Mouse (Mus musculus) gastrocnemius, postnatal 36 days (tissue): ENCODE measurements around the gene Pvalb. TPM values are rescaled to one million over a fixed set of nuclear protein-coding genes. Genes with fewer than 3 reads are reported as not detected.
A peak's percentile ranks its signal among the peaks of the same experiment; 100 is the strongest.

Experiments used
- DNase-seq, 2 experiments: peaks; one replicate each; pipeline ENCODE4 v3.0.0; 2022
- intact Hi-C: fragments of 180-260 bp; cut with DNase I; formaldehyde crosslinking; loops from one replicate; pipeline ENCODE4 v1.15.1; 2025
- long read RNA-seq, 2 experiments: library from polyadenylated mRNA; stranded (forward); transcript quantifications; one replicate each; pipeline ENCODE4 v2.0.0; 2021
- total RNA-seq, 2 experiments: library from RNA; stranded (reverse); gene quantifications; 2 replicates each; pipeline ENCODE4 v1.2.3; 2021

The Pvalb gene
- over 10,000 TPM; 16,417 to 20,637 TPM for total RNA-seq
- long read RNA-seq, experiment 1, transcript Pvalb-201 (4 exons, 977 nt) = minor isoform, 130 of 8,548 reads
- long read RNA-seq, experiment 1, transcript Pvalb-202 (5 exons, 953 nt) = major isoform, 4,061 of 8,548 reads
- long read RNA-seq, experiment 1, partial matches to known transcripts = 1,214 of 8,548 reads
- long read RNA-seq, experiment 1, other reads (novel, unspliced or antisense) = 3,143 of 8,548 reads
- long read RNA-seq, experiment 2, transcript Pvalb-202 (5 exons, 953 nt) = major isoform, 4,091 of 7,349 reads
- long read RNA-seq, experiment 2, transcript Pvalb-201 (4 exons, 977 nt) = minor isoform, 105 of 7,349 reads
- long read RNA-seq, experiment 2, partial matches to known transcripts = 3,115 of 7,349 reads
- long read RNA-seq, experiment 2, other reads (novel, unspliced or antisense) = 38 of 7,349 reads

DNA sequence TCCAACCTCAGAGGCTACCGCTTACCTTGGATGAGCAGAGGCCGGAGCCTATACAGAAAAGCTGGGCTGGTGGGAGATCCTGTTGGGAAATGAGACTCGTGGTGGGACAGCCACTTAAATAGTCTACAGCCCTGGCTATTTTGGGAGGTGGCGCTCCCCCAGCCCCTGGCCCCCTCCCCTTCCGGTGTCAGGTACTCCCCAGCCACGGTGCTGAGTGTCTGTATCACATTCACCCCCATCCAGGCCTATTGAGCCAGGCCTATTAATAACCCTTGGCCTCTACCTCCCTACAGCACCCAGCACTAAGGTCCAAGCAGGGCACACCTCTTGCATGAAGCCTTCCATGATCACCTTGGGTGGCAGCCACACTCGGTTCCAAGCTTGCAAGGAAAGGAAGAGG, at the start of gene Pvalb:
TSS of gene Pvalb (minus strand) at position 89 of the 400 bp plus-strand sequence.
- intact Hi-C loops = no loop called here
- no peak for DNase-seq

- DNase-seq = no peak
- intact Hi-C loops = loop anchor here (5.0 kb wide), 2 partner anchors 72 to 272 kb away; no protein-coding TSS in a partner anchor
These were observed 48.6 kb upstream of the Pvalb start for GRCm38 (mm10) chr15:78254751-78255150.

GRCm38 (mm10) chr15:78248410-78248809, 42.2 kb upstream of the Pvalb start:
- no peak for DNase-seq
- intact Hi-C loops = no loop called here

DNA sequence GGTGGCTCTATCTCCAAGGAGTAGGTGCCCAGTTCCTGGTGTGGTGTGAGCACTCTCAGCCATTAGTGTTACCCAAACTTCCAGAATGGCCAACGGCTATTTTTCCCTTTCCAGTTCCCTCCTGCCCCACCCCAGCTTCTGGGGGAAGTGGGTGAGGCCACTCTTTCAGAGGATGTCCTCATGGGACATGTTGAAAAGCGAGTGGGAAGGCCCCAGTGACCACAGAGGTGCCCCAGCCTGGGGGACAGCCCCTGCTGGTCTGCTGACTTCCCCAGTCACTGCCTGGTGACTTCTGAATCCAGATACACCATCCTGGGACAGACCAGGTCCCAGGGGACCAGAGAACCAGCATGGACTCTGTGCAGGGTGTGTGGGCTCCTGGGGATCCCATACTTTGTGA, 41.5 kb upstream of the Pvalb start:
- no peak for DNase-seq
- intact Hi-C loops = no loop called here

GRCm38 (mm10) chr15:78246143-78247116, 40.2 kb upstream of the Pvalb start:
- intact Hi-C loops = no loop called here
- no peak for DNase-seq

DNA sequence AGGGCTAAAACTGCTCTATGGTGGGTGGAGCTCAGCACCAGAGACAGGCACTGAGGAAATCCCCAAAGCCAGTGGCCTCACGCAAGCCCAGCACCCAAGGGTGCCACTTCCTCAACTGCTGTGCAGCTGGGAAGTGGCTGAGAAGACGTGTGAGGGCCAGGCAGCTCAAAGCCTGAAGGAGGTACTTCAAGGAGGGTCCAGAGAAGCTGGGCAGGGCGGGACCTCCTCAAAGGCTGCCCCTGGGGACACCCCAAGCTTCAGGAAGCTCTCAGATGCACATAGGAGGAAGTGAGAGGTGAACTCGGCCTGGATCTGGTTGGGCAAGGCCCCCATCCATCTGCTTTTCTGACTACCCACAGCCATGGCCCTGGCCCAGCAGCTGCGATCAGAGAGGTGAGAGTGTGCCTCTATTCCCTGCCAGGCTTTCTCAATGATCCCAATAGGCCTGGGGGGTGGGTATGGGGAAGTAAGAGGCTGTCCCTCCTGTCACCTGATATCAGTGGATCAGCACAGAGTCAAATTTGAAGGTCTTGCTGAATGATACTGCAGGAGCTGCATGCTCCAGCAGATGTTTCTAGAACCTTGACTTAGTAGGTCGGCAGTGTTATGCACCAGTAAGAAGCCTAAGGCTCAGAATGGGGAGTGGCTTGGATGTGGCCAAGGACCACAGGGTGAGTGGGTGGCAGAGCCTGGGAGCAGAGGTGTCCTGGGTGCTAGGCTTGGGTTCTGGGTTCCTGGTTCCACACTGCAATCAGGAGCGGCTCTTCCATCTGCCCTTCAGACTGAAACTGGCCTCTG, 38.7 kb upstream of the Pvalb start, which contains the start of gene Ncf4:
TSS of gene Ncf4 (plus strand) at position 107 of the 798 bp plus-strand sequence.
- DNase-seq = no peak
- intact Hi-C loops = no loop called here

DNA sequence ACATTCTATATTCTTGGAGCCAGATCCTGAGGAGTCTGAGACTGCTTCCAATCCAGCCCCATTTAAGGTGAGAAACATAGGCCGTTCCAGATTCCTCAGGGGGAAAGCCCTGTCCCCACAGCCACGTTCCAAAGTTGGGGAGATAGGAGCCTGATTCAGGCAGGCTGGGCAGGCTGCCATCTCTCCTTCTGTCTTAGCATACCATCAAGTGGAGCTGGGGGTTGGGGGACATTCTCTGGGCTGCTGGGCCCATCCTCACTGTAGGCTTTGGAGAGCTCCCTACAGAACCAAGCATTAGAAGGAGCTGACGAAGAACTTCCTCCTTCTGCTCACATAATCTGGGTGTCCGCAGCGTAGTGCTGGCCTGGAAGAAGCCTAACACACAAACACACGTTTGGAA, 37.6 kb upstream of the Pvalb start:
- no peak for DNase-seq
- intact Hi-C loops = no loop called here

GRCm38 (mm10) chr15:78243061-78243460, 36.9 kb upstream of the Pvalb start:
- peak in 1 of 2 experiments; percentile 43 for DNase-seq
- intact Hi-C loops = no loop called here

DNA sequence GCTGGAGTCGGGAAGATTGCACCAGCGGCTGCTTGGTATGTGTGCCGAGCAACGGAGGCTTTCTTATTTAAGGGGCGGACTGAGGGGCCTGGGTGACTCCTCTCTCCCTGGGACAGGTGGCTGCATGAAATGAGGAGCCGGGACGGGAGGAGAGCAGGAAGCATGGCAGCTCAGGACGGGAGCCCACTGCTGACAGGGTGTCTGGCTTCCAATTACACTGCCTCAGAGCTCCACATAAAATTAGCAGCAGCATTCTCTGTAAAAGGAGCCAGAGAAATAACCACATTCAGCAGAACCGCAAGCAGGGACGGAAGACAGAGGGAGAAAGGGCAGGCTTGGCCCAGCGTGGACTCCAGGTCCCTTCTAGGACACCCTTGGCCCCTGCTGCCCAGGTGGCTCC, 35.1 kb upstream of the Pvalb start:
- intact Hi-C loops = no loop called here
- DNase-seq = peak in 1 of 2 experiments; percentile 30

GRCm38 (mm10) chr15:78239956-78240617, 33.9 kb upstream of the Pvalb start:
- no peak for DNase-seq

DNA sequence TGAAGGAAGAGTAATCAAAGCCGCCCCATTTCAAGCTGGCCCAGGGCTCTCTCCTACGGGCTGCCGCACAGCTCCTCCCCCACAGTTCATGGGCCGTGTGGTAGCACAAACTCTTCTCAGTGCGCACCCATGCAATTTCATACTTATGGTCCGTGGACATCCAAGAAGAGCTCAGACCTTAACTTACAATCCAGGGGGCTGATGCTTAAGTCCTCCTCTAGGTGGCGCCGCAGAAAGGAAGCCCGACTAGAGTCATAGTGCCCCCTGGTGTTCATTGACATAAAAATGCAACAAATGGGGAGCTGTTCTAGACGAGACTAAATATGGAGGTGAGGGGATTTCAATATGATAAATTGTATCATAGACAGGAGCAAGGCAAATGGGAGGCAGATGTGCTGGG, 33.3 kb upstream of the Pvalb start:
- intact Hi-C loops = loop anchor here (5.0 kb wide), 1 partner anchor 37 kb away; no protein-coding TSS in a partner anchor
- peak in 1 of 2 experiments; percentile 54 for DNase-seq

More at GRCm38 (mm10) chr15:78239956-78240617, 33.9 kb upstream of the Pvalb start:
- intact Hi-C loops = loop anchor here (5.0 kb wide), 1 partner anchor 38 kb away; no protein-coding TSS in a partner anchor

- peak in 1 of 2 experiments; percentile 8 for DNase-seq
- intact Hi-C loops = loop anchor here (5.0 kb wide), 1 partner anchor 33 kb away; no protein-coding TSS in a partner anchor
These were observed 28.8 kb upstream of the Pvalb start for GRCm38 (mm10) chr15:78234823-78235509.

GRCm38 (mm10) chr15:78231346-78232331, 25.4 kb upstream of the Pvalb start:
- intact Hi-C loops = no loop called here
- DNase-seq = no peak

DNA sequence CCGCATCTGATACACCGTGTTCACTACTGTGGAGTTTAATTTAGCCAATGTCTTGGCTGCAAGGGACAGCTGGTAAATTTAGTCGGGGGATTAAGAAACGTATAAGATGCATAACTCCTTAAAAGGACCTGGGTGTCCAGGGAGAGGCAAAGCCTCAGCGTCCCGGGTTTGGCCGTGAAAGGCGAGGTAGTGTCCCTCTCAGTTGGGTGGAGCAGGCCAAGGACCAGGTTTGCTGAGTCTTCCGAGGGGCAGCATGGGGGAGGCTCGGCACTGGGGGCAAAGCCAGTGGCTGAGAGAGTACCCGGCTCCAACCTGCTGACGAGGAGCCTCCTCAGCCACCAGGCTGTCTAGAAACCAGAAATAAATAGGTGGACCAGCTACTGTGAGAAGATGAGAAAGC, 21.6 kb upstream of the Pvalb start:
- intact Hi-C loops = no loop called here
- no peak for DNase-seq

DNA sequence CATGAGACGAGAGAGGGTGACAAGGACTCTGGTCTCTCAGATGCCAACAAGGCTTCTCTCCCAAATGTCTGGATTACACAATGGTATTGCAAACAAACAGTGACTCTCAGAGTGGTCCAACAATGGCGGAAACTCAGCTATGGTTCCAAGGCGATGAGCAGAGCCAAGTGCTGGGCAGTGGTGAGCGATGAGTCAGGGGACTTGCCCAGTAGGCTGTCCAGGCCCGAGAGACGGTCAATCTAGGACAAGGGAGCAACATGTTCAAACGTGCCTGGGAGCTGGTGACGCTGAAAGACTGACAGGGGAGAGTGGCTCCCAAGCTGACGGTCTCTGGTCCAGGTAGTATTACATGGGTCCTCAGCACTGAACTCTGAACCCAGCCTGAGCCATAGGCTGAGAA, 9.1 kb upstream of the Pvalb start:
- intact Hi-C loops = no loop called here
- DNase-seq = no peak

DNA sequence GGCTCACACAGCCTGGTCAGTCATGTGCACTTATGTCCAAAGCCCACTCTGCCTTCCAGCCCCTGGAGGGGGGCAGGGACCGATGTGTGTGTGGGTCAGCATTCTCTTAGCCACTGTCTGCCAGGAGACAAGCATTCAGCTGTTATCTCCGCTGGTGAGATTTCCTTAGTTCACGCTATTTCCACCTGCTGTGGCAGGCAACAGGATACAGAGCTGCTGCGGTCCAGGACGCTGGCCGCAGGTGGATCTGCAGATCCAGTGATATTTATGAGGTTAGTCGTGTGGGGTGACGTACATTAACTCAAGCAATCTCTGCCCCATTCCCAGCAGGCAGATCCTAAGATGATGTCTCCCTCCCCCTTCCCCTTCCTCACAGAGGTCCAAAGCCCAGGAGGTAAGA, 5.2 kb upstream of the Pvalb start:
- no peak for DNase-seq
- intact Hi-C loops = no loop called here

DNA sequence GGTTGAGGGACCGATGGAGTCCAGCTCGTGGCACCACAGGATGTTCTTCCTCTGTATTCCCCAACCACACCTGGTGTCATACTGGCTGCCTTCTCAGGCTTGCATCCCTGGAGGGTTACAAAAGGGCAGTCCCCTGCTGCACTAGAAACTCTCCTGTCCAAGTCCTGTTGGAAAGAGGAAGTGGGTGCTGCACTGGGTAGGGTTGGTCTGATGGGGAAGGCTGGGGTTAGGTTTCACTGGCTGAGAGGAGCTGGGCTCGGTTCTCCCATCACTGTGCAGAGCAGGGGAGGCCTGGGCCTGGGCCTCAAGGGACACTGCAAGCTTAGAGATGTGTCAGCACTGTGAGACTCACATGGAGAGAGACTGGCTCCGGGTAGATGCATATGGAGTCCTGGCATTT, 4.0 kb upstream of the Pvalb start:
- no peak for DNase-seq
- intact Hi-C loops = no loop called here

DNA sequence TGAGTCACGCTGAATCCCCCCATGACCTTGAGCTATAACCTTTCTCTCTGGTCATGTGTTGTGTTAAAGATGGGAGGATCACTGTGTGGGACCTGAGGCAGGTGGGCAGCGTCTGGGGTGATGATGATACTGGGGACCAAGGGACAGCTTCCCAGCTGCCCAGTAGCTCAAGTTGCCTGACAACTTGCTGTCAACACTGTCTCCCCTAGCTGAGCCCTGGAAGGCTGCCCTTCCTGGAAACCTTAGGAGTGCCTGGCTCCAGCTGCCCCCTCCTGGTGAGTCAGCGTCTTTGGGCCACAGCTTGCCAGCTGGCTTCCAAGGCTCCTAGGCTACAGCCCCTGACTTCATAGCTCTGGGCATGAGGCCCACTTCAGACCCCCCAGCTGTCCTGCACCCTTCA, 1.0 kb downstream of the Pvalb start:
- DNase-seq = peak in 1 of 2 experiments; percentile 76
- intact Hi-C loops = no loop called here
